Mouse (Mus musculus): Measurements from ENCODE around the gene Sh3gl3.

- TF ChIP-seq ZC3H11A (IDR thresholded peaks at IDR 0.05; ENCODE audit: borderline replicate concordance, low read depth, low read length), result no peak
- TF ChIP-seq ZNF384 (IDR thresholded peaks at IDR 0.05; ENCODE audit: low read depth, low read length), result no peak
Observed at GRCm38 (mm10) chr7:82282464-82282863, 108.8 kb downstream of the Sh3gl3 start.

Data from ES-E14 (cell line).